ENCODE assay signal across 13 mouse cellular contexts in the genomic region with DNA sequence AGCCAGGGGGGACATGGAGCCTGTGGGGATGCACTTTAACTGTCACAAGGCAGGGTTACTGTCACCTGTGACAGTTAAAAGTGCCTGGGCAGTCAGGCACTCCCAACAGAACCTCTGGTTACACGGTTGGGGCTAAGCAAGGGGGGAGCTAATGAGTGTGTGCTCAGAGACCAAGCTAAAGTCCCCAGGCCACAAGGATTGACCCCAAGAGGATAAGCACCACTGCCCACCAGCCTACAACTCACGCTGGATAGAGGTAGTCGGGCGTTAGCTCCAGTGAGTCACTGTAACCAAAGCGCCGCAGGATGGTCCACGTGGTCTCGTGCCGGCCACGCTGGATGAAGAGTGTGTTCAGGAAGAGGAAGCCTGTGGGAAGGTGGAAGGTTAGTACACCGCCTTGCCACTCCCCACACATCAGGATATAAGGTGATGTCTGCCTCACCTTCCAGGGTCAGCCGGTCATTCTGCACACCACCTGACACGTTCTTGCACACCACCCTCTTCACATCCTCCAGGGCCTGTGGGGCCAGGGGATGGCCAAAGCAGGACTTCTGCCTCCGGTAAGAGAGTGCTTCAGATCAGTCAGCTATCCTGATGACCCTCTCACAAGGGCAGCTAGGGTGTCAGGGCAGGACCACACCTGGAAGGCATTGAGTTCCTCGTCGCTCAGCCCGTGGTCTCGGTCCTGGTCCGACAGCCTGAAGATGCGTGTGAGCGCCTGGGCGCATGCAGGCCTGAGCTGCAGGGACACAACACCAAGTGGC. TPM values are rescaled to one million over a fixed set of nuclear protein-coding genes. Genes with fewer than 3 reads are reported as not detected.
DNase-seq lines count a peak whose midpoint lies in the region; ATAC-seq and TF ChIP-seq lines count a peak whose summit lies in the region.
"Had no signal": no experiment of that assay in that cellular context is flagged by ENCODE, and none has a peak within 500 bp of the region (broad histone marks: within the 10 kb centered on the region; RNA-seq: fewer than 3 reads in every experiment).

Gm20683 (minus strand) TSS at position 647 of the 764 bp plus-strand sequence.

- ATAC-seq in megakaryocyte, adult 5-6 weeks (ENCODE audit: poor library complexity, severe bottlenecking): no peak
- no peak for ATAC-seq in hindbrain, postnatal 0 days

- DNase-seq in gastrocnemius, postnatal 25 days: no peak
- no peak for DNase-seq in gastrocnemius, postnatal 4 days (ENCODE audit: low spot score in 2 of 2)
- DNase-seq in hindbrain, postnatal 0 days (ENCODE audit: low spot score): no peak
- DNase-seq in left cerebral cortex, postnatal 4 days: no peak
- DNase-seq in T-cell, adult 2 months (ENCODE audit: low spot score): no peak
- DNase-seq in right cerebral cortex, adult 18-20 months: no peak
- DNase-seq: cerebellum, postnatal 36 days; heart, postnatal 10 days; kidney, postnatal 4 days; lung, postnatal 10 days had no signal

- WGBS in hindbrain, postnatal 0 days: 94% methylated on average over 22 of the region's 22 CpGs

- no peak for TF ChIP-seq CTCF in hindbrain, postnatal 0 days (IDR thresholded peaks at IDR 0.05; ENCODE audit: low read depth)

- intact Hi-C loops in left cerebral cortex, postnatal 4 days (cut with DNase I): no loop called here

- no peaks in the 10 kb centered on the region for H3K9me3 ChIP-seq in megakaryocyte, embryonic 14.5 days
- no peaks in the 10 kb centered on the region for H3K9me3 ChIP-seq in hindbrain, postnatal 0 days (ENCODE audit: low read length)
- H3K9me3 ChIP-seq: forebrain, embryonic 12.5 days had no signal

- H3K4me1 ChIP-seq in megakaryocyte, embryonic 14.5 days: peaks cover 93% of the 10 kb centered on the region
- peaks cover 19% of the 10 kb centered on the region for H3K4me1 ChIP-seq in hindbrain, postnatal 0 days (ENCODE audit: insufficient read depth, low read length)

- no peaks in the 10 kb centered on the region for H3K27me3 ChIP-seq in megakaryocyte, embryonic 14.5 days (replicated peaks)
- no peaks in the 10 kb centered on the region for H3K27me3 ChIP-seq in hindbrain, postnatal 0 days (ENCODE audit: insufficient read depth, low read length)
- H3K27me3 ChIP-seq: forebrain, embryonic 12.5 days had no signal

- H3K4me2 ChIP-seq in hindbrain, postnatal 0 days (ENCODE audit: low read depth, low read length): no peak within 1 kb of the TSS

- H3K4me3 ChIP-seq in megakaryocyte, embryonic 14.5 days (replicated peaks): peak within 1 kb of the TSS; percentile 55
- no peak within 1 kb of the TSS for H3K4me3 ChIP-seq in hindbrain, postnatal 0 days (ENCODE audit: low read length)

- H3K36me3 ChIP-seq in megakaryocyte, embryonic 14.5 days (replicated peaks; ENCODE audit: low read length): peaks cover 82% of the 10 kb centered on the region
- peaks cover 37% of the 10 kb centered on the region for H3K36me3 ChIP-seq in hindbrain, postnatal 0 days (ENCODE audit: insufficient read depth, low read length)

- H3K9ac ChIP-seq in hindbrain, postnatal 0 days (replicated peaks; ENCODE audit: low read length): no peak within 1 kb of the TSS

- no peak within 1 kb of the TSS for H3K27ac ChIP-seq in hindbrain, postnatal 0 days
- H3K27ac ChIP-seq: forebrain, embryonic 12.5 days had no signal

RNA-seq across cellular contexts. Expression of gene Gm20683, which starts in this region (rescaled TPM):
- total RNA-seq in gastrocnemius, postnatal 25 days (2021): 10 to 100 TPM; 13.8 to 16.5 TPM
- total RNA-seq in gastrocnemius, postnatal 4 days (2021): 1 to 10 TPM; 5.4 to 7.6 TPM
- polyA plus RNA-seq in megakaryocyte, embryonic 14.5 days (2012; ENCODE audit: insufficient read depth, low replicate concordance): 3.0 and 5.2 TPM in 2 replicates
- 0.07 TPM in 1 of 2 replicates, not detected in the other for total RNA-seq in megakaryocyte, adult 5-6 weeks (2015)
- 0.33 TPM in 1 of 2 replicates, not detected in the other for total RNA-seq in megakaryocyte, adult 5-6 weeks (2017)
- 22.8 and 40.0 TPM in 2 replicates for total RNA-seq in hindbrain, postnatal 0 days (2014; rRNA removed)
- polyA plus RNA-seq in hindbrain, postnatal 0 days (2015; fragmentation: Nextera tagmentation; extraction: Ambion mirVana): 12.6 and 12.9 TPM in 2 replicates
- 10 to 100 TPM; 22.7 to 26.6 TPM for total RNA-seq in left cerebral cortex, postnatal 4 days (2021)

Comparison
In these comparisons a context has a peak if more than half of its experiments do, and no peak if none do; other contexts are left out.
1. RNA of gene Gm20683 (total RNA-seq): 22.8 to 40.0 TPM in hindbrain, postnatal 0 days, 22.7 to 26.6 TPM in left cerebral cortex, postnatal 4 days, 13.8 to 16.5 TPM in gastrocnemius, postnatal 25 days and 5.4 to 7.6 TPM in gastrocnemius, postnatal 4 days; 0.07 to 0.33 TPM in megakaryocyte, adult 5-6 weeks; every median in the first group is over 4 times any median in the second.